Mouse (Mus musculus) left cerebral cortex, adult 9 months (tissue): ENCODE measurements around the gene Gpr182.
"Not testable (repeated sequence)": the region's sequence is repeated elsewhere in the genome, so short reads cannot be mapped to it uniquely, and the experiment has no call there.

Experiments
- DNase-seq, 2 experiments: peaks; one replicate each; pipeline ENCODE4 v3.0.0; 2022; ENCODE audit warnings: low spot score in 2 of 2

Gene Gpr182

GRCm38 (mm10) chr10:127751548-127751947, at the start of gene Gpr182:
Gene Gpr182 (minus strand): TSS chr10:127751732.
- DNase-seq, result no peak

GRCm38 (mm10) chr10:127800891-127801290, 49.4 kb upstream of the Gpr182 start, which contains the start of gene Rdh16:
Gene Rdh16 (plus strand): TSS chr10:127801152.
- no peak for DNase-seq

GRCm38 (mm10) chr10:127799295-127799694, 47.8 kb upstream of the Gpr182 start:
- no peak for DNase-seq

DNA sequence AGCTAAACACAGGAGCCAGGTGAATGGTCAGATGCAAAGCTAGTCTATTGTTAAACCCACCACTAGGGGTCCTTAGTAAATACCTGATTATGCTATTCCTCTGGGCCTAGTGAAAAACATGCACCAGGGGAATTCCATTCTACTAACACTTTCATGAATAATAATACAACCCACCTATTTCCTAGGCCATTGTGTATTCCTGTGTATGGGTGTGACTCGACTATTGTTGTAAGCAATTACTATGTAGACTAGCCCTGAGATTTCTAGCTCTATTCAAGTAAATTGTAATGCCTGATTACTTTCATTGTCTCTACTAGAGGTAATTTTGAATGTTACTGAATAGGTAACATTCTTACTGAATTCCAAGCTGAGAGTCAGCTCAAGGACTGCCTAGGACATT, 33.9 kb upstream of the Gpr182 start:
- not testable (repeated sequence) for DNase-seq

- not testable (repeated sequence) for DNase-seq
These were observed 30.8 kb upstream of the Gpr182 start for GRCm38 (mm10) chr10:127782321-127782720.

DNA sequence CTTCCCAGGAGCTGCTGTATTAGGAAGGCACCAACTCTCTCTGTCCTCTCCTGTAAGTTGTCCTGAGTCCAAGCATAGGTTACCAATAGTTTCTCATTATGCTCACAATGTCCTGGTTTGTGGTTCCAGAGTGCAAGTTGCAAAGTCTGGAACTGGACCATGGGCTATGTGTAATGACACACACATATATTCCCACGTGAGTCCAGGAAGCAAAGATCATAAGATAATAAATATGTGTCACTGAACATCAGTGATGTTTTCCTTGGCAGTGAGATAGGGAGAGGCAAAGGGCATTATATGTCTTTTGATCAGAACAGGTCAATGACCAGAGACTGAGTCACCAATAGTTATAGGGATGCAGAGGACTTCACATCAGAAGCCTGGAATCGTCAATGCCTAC, 24.5 kb upstream of the Gpr182 start, which contains the start of gene Rdh9:
Rdh9 (plus strand) TSS at position 376 of the 400 bp plus-strand sequence.
- no peak for DNase-seq

- DNase-seq, result no peak
These were observed 15.0 kb upstream of the Gpr182 start for GRCm38 (mm10) chr10:127766564-127766963.

- DNase-seq, result no peak
These were observed 12.6 kb upstream of the Gpr182 start for GRCm38 (mm10) chr10:127763914-127764680.

DNA sequence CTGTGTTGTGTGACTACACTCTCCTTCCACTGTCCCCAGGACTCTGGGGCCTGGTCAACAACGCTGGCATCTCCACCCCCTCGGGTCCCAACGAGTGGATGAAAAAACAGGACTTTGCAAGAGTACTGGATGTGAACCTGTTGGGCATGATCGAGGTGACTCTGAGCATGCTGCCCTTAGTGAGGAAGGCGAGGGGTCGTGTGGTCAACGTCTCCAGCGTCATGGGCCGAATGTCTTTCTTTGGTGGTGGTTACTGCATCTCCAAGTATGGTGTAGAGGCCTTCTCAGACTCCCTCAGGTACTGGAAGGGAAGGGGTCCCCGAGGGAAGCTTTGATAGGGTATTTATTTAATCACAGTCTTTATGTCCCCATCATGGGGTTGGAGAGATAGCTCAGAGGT, 11.4 kb upstream of the Gpr182 start:
- DNase-seq, result not testable (repeated sequence)

DNA sequence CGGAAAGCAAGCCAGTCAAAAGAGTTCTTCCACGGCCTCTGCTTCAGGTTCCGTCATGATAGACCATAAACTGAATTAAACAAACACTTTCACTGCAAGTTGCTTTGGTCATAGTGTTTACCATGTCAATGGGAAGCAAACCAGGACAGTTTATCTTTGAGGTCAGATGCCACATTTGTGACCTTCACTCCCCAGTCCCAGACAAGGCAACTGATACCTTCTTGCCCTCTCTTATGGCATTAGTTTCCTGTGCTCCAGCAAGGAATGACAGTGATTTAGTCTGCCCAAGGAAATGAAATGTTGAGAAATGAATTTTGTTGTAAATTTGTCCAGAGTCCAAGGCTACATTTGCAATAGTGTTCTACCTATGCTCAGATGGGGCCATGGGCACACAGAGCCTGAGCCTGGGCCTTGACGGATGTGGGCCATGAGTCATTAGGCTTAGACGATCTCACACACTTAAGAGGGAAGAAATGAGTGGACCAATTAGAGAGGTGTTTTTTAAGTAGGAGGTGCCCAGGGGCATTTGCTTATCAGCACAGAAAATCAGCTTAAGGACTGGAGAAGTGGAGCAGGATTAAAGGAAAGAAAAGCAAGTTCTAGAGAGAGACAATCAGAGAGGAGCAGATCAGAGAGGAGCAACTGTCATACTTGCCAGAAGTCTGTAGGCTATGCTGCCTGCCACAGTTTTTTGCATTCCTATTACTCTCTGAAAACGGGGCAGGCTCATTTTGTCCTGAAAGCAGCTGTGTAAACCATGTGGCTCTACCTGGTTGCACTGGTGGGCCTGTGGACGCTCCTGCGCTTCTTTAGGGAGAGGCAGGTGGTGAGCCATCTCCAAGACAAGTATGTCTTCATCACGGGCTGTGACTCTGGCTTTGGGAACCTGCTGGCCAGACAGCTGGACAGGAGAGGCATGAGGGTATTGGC, 7.9 kb upstream of the Gpr182 start, which contains the start of the genes Rdh1 and Rdh16f1:
Rdh1 (plus strand) TSS at position 541 of the 930 bp plus-strand sequence.
Rdh16f1 (plus strand) TSS at position 607 of the 930 bp plus-strand sequence.
- DNase-seq, result no peak

GRCm38 (mm10) chr10:127755770-127756468, 4.4 kb upstream of the Gpr182 start:
- DNase-seq, result no peak

GRCm38 (mm10) chr10:127755246-127755645, 3.7 kb upstream of the Gpr182 start:
- no peak for DNase-seq

DNA sequence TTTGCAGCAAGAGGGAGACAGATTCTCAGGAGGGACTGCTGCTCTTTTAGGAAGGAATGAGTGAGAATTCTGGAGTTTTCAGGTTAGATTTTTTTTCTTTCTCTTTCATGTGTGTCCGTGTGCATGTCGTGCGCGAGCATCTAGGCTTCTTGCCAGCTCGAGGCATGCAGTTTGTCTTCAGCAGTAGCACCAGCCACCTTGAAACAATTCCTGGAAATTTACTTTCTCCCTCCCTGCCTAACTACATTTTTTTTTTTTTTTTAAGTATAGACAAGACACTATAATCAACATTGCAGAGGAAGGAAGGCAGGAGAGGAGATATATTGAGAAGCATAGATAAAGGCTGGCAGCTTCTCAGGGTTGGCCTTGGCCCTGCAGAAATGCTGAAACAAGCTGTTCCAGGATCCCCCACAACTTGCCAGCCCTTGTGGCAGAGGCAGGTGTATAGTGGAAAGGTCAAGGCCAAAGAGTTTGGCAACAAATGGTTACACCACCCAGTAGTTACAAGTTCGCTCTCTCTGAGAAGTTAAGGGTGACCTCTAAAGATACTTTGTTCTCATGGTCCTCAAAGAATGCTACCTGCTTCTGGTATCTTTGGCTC, 3.1 kb upstream of the Gpr182 start:
- DNase-seq, result no peak

DNA sequence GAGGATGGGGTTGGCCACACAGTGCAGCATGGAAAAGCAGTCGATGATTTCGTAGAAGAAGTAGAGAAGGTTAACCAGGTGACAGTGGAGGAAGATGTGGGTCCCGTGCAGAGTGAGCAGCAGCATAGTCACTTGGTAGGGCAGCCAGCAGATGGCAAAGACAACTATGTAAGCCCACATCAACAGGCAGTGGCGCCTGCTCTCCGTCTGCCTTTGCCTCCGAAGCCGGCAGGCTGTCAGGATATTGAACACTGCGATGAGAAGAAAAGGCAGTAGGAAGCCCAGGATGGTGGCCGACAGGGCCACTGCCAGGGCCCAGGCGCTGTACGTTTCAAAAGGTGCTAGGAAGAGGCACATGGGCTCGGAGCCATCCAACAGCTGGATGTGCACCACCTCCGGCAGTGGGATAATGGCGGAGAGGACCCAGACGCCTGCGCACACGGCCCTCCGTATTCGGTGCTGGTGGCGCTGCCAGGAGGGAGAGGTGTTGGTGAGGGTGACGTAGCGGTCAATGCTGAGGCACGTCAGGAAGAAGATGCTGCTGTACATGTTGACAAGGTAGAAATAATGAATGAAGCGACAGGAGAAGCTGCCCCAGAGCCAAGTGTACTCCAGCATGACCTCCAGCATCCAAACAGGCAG, 1.3 kb downstream of the Gpr182 start:
- DNase-seq, result no peak

GRCm38 (mm10) chr10:127748847-127749612, 2.5 kb downstream of the Gpr182 start:
- DNase-seq, result no peak

DNA sequence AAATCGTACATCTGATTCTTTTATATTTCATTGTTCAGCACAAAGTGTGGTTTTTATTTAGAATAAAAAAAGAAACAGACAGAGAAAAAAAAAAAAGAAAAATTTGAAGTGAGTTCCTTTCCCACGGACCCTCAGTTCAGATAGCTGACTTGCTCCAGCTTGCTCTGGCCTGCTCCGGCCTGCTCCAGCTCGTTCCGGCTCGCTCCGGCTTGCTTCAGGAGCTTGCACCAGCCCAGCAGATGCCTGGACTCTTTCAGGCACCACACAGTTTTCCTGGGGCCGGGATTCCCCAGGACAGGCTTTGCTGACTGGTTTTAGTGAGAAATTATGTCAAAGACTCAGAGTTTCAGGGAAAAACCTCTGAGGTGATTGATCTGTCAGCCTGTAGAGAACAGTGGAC, 4.3 kb downstream of the Gpr182 start:
- DNase-seq, result no peak

GRCm38 (mm10) chr10:127745886-127746285, 5.6 kb downstream of the Gpr182 start:
- no peak for DNase-seq

DNA sequence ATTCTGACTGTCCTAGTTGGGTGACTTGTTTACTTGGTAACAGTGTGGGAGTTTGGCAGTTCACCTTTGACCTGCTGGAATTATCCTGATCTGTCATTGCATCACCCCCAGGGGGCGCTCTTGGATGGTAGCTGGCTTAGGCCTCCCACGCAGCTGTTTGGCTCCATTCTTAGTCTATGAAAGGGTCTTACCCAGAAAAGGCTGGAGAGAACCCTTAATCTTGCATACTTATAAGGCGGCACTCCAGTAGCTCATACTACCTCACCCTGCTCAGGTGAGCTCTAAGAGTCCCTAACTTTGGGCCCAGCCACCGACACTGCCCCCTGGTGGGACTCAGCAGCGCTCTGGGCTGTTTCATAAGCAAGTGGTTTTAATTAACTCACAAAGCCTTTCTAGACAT, 6.9 kb downstream of the Gpr182 start:
- no peak for DNase-seq

DNA sequence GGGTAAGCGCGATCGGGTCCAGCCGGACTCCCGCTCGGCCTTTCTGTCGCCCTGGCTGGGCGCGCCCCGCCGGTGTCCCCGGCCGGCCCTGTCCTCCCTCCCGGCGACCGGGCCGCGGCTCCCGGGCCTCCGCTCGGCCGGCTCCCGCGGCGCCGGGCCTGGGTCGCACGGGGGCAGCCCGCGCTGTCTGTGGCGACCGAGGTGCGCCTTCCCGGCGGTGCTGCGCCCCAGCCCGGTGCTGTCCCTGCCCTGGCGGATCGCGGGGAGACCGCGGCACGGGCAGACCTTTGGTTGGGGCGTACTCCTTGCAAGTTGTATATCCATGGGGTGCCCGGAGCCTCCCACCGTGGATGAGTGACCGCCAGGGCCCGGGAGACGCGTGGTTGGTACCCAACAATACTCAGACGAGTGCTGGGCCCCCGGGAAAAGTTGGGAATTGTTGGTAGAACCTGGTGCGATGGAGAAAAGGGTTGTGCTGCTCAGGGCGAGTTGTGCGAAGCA, 11.8 kb downstream of the Gpr182 start:
- no peak for DNase-seq
